Mouse (Mus musculus) G1E-ER4 (cell line): Measurements from ENCODE around the gene Acd. TPM values are rescaled to one million over a fixed set of nuclear protein-coding genes. Genes with fewer than 3 reads are reported as not detected.

ENCODE experiments used
- GATA1 ChIP-seq: IDR thresholded peaks from one replicate; pipeline ENCODE4 v1.8.0; 2012; ENCODE audit warnings: low read length, inconsistent platforms
- polyA plus RNA-seq: library from polyadenylated mRNA; stranded (reverse); fragments of >175 nt; gene quantifications from 2 replicates; pipeline ENCODE4 v1.2.3, GENCODE M21; 2012

Gene Acd
- polyA plus RNA-seq, 1 experiment, result 32.7 TPM

- no peak for TF ChIP-seq GATA1
Measured at GRCm38 (mm10) chr8:105707498-105708403, 6.8 kb upstream of the Acd start, which contains the start of the genes 4933405L10Rik and Enkd1. Gene 4933405L10Rik, plus strand, starts transcription at chr8:105707655. Gene Enkd1, minus strand, starts transcription at chr8:105708210.

DNA sequence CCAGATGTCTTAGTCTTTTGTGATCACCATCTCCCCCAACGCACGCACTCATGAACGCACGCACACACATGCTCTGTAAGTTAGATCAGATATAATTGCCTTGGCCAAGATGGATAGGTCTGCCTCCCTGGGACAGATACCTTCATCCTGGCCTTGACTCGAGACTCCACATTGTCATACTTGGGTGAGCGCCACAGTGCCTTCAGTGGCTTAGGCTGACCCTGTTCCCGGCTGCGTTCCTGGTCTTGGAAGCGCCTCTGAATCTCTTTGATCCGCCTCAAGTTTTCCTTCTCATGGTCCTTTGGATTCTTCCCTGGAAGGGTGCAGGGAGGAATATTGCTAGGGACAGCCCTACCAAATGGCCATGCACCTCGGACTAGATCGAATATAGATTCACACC is 5.5 kb upstream of the Acd start:
- no peak for TF ChIP-seq GATA1

GRCm38 (mm10) chr8:105704955-105705354 is 4.1 kb upstream of the Acd start:
- TF ChIP-seq GATA1, result no peak

DNA sequence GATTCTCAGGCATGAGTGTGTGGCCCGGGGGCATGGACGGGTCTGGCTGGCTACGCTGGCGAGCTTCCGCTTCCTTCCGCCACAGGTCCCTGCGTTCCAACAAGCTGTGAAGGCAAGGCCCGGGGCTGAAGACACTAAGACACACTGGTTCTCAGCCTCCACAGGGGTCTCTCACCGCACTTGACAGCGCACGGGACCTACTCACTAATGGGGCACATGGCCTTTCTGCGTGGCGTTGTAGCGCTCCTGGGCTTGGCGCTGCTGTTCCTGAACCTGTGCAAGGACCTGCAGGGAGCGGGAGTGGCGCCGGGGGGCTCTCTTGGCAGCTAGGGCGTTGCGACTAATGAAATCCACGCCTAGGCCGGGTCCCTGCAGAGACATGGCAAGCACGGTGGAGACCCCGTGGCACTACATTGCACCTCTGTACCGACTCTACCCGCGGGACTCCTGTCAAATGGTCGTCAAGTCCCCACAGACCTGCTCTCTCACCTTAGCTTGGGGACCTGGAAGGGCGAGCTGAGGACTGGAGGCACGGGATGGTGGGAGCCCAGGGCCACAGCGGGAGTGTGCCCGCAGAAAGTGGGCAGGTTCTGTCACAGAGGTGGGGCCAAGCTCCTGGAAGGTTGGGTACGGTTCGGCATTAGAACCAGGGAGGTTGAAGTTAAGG is 3.4 kb upstream of the Acd start:
- TF ChIP-seq GATA1, result no peak

DNA sequence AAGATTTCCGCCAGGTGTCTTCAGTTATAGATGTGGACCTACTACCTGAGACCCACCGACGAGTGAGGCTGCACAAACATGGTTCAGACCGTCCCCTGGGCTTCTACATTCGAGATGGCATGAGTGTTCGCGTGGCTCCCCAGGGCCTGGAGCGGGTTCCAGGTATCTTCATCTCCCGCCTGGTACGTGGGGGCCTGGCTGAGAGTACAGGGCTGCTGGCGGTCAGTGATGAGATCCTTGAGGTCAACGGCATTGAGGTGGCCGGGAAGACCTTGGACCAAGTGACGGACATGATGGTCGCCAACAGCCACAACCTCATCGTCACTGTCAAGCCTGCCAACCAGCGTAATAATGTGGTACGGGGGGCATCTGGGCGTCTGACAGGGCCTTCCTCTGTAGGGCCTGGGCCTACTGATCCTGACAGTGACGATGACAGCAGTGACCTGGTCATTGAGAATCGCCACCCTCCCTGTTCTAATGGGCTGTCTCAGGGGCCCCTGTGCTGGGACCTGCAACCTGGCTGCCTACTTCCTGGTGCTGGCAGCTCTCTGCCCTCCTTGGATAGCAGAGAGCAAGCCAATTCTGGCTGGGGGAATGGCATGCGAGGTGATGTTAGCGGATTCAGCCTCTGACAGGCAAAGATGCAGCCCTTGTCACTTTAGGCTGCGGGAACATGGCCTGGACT is 2.0 kb upstream of the Acd start:
- TF ChIP-seq GATA1, result no peak

DNA sequence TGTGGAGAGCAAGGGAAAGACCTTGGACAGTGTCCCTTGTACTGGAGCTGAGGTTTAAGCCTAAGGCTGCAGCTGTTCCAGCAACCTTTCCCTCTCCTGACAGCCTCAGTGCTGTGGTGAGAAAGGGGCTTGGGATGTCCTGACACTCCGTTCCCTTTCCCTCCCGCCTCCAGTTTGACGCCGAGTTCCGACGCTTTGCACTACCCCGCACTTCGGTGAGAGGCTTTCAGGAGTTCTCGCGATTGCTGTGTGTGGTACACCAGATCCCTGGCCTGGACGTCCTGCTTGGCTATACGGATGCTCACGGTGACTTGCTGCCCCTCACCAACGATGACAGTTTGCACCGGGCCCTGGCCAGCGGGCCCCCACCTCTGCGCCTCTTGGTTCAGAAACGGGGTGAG is 1.1 kb upstream of the Acd start:
- no peak for TF ChIP-seq GATA1

DNA sequence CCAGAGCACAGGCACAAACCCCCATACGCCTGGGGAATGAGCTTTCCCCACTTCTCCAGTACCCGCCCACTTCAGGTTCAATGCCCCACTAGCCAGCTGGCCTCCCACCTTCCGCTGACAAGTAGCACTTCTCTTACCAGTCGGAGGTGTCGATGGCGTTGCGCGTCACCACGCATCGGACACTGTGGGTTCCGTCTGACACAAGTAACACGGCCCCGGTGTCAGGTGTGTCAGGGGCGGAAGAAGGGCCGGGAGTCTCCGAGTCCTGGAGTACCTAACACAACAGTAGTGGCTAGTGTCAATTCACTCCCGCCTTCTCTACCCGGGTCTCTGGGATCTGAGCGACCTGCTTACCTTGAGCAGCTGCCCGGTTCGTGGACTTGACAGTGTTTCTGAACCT is 336 bp downstream of the Acd start:
- TF ChIP-seq GATA1, result no peak

DNA sequence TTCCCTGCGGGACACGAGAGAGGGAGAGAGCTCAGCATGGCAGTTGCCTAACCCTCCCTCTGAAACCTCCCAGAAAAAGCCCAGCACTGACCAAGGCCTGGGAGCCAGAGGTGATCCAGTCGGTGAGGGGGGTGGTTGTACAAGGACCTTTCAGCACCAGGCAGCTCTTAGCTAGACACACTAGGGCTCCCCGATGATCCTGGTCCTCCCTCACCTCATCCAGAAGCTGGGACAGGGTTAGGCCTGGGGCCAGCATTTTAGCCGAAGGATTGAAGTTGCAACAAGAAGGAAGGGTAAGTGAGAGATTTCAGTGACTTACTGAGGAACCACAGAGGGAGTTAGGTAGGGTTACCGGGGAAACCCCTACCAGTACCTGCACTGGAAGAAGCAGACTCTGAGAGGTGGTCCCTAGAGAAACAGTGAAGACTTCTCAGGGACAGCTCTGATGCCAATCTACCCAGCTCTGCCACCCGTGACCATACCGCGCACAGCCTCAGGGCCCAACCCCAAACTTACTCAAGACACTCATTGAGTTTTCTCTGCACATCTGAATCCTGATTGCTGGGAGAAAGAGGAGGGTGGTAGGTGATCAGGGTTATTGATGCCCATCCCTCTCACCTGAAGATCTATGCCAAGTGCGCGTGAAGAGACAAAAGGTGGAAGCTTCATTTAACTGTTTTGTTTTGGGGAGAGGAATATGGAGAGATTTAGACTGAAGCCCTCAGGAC is 1.2 kb downstream of the Acd start:
- no peak for TF ChIP-seq GATA1

GRCm38 (mm10) chr8:105698734-105699133 is 2.2 kb downstream of the Acd start:
- TF ChIP-seq GATA1, result no peak

- no peak for TF ChIP-seq GATA1
Measured at GRCm38 (mm10) chr8:105697196-105697780, 3.6 kb downstream of the Acd start.

GRCm38 (mm10) chr8:105695080-105695780 is 5.7 kb downstream of the Acd start:
- TF ChIP-seq GATA1, result no peak

GRCm38 (mm10) chr8:105694051-105694799 is 6.7 kb downstream of the Acd start:
- no peak for TF ChIP-seq GATA1

DNA sequence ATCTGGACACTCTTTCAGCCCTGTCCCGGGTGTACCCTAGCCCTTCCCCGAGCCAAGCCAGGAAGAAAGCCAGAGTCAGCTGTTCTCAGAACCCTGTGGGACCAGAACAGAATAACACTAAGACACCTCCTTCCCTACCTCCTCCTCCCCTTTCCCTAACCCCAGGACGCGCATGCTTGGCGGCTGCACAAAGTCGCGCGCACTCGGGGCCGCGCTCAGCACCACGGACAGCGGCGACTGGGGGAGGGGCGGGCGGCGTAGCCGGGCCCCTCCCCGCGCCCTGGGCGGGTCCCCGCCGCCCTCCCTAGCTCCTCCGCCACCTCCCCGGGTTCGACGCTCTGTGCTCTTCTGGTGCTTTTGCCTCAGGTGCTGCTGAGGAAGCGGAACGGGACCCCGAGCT is 7.3 kb downstream of the Acd start:
- TF ChIP-seq GATA1, result no peak
